Mouse (Mus musculus) neutrophil, adult 5-6 weeks (primary cell): Measurements from ENCODE around the gene Gga1. TPM values are rescaled to one million over a fixed set of nuclear protein-coding genes. Genes with fewer than 3 reads are reported as not detected.

Experiments used
- ATAC-seq: fragments of 151-379, 151-347 bp; 2 replicates; pipeline ENCODE4 v1.8.0; 2017; ENCODE audit warnings: mild to moderate bottlenecking, moderate TSS enrichment; ENCODE audit not compliant: insufficient number of reproducible peaks, poor library complexity, low FRiP score, severe bottlenecking; ENCODE audit errors: extremely low read depth
- total RNA-seq: library from RNA; stranded (forward); fragments of 200-1000 nt; gene quantifications from 2 replicates; pipeline ENCODE4 v1.2.3, GENCODE M21; 2017

Gene Gga1
- total RNA-seq, 1 experiment from 2014 or later, result 39.5 TPM

GRCm38 (mm10) chr15:78926021-78926919 lies 49.3 kb downstream of the Gga1 start, which contains the start of gene Lgals1:
Gene Lgals1 (plus strand): TSS chr15:78926725.
- ATAC-seq, result no peak

- ATAC-seq, result no peak
These were observed 50.2 kb downstream of the Gga1 start for GRCm38 (mm10) chr15:78927021-78927787.

GRCm38 (mm10) chr15:78927788-78928457 lies 50.9 kb downstream of the Gga1 start:
- ATAC-seq, result peak; percentile 72

GRCm38 (mm10) chr15:78928539-78928938 lies 51.5 kb downstream of the Gga1 start:
- ATAC-seq, result no peak

GRCm38 (mm10) chr15:78930192-78930706 lies 53.3 kb downstream of the Gga1 start:
- no peak for ATAC-seq

- ATAC-seq, result no peak
These were observed 53.9 kb downstream of the Gga1 start for GRCm38 (mm10) chr15:78930801-78931426.

GRCm38 (mm10) chr15:78931577-78931976 lies 54.6 kb downstream of the Gga1 start:
- ATAC-seq, result peak; percentile 65

GRCm38 (mm10) chr15:78934784-78935320 lies 57.9 kb downstream of the Gga1 start, which contains the start of gene Nol12:
Gene Nol12 (plus strand): TSS chr15:78934933.
- peak; percentile 84 for ATAC-seq

- no peak for ATAC-seq
These were observed 59.4 kb downstream of the Gga1 start for GRCm38 (mm10) chr15:78936403-78936802.

GRCm38 (mm10) chr15:78937311-78937710 lies 60.3 kb downstream of the Gga1 start:
- no peak for ATAC-seq

GRCm38 (mm10) chr15:78937963-78938362 lies 61.0 kb downstream of the Gga1 start:
- ATAC-seq, result no peak

GRCm38 (mm10) chr15:78940325-78940724 lies 63.3 kb downstream of the Gga1 start:
- no peak for ATAC-seq

- ATAC-seq, result peak; percentile 40; the same call in 1 of the 2 replicates
These were observed 65.7 kb downstream of the Gga1 start for GRCm38 (mm10) chr15:78942663-78943062.

Other genes with a start within 250 kb of the Gga1 start
- not detected in 2 replicates for gene Elfn2, start 158.4 kb upstream of the Gga1 start, total RNA-seq
- gene Mfng, start 103.7 kb upstream of the Gga1 start, total RNA-seq, result 36.5 and 38.8 TPM in 2 replicates
- gene Card10, start 74.1 kb upstream of the Gga1 start, total RNA-seq, result 5.0 and 7.2 TPM in 2 replicates
- not detected in 2 replicates for gene Cdc42ep1, start 34.6 kb upstream of the Gga1 start, total RNA-seq
- not detected in 2 replicates for gene Lgals2, start 21.7 kb upstream of the Gga1 start, total RNA-seq
- gene Gm49510, start 22.5 kb downstream of the Gga1 start, total RNA-seq, result 1.0 and 2.3 TPM in 2 replicates
- 31.8 and 39.0 TPM in 2 replicates for gene Sh3bp1, start 22.6 kb downstream of the Gga1 start, total RNA-seq
- 2.1 and 3.7 TPM in 2 replicates for gene Pdxp, start 36.7 kb downstream of the Gga1 start, total RNA-seq
- gene Lgals1, start 49.5 kb downstream of the Gga1 start, total RNA-seq, result 31.7 and 43.2 TPM in 2 replicates
- gene Nol12, start 57.7 kb downstream of the Gga1 start, total RNA-seq, result 18.9 and 22.6 TPM in 2 replicates
- gene Triobp, start 70.5 kb downstream of the Gga1 start, total RNA-seq, result 37.2 and 41.9 TPM in 2 replicates
- 3.3 and 6.8 TPM in 2 replicates for gene H1f0, start 151.3 kb downstream of the Gga1 start, total RNA-seq
- gene Galr3, start 164.7 kb downstream of the Gga1 start, total RNA-seq, result not detected in 2 replicates
- 19.2 and 22.6 TPM in 2 replicates for gene Ankrd54, start 185.7 kb downstream of the Gga1 start, total RNA-seq
- gene Eif3l, start 198.0 kb downstream of the Gga1 start, total RNA-seq, result 97.7 and 106 TPM in 2 replicates
- 31.8 and 32.7 TPM in 2 replicates for gene Micall1, start 231.7 kb downstream of the Gga1 start, total RNA-seq